Mouse (Mus musculus) stomach, embryonic 14.5 days (tissue): ENCODE data around the gene Fat2. TPM values are rescaled to one million over a fixed set of nuclear protein-coding genes. Genes with fewer than 3 reads are reported as not detected.

ENCODE experiments used
- ATAC-seq: fragments of 200-750 bp; cut with Nextera tagmentation; 2 replicates; pipeline ENCODE4 v1.8.0; 2017; ENCODE audit warnings: low read depth, moderate TSS enrichment; ENCODE audit not compliant: insufficient number of reproducible peaks, insufficient read depth, low FRiP score
- H3K27ac ChIP-seq: fragments of 300-500 bp; sonication (generic); 2 replicates; pipeline ENCODE4 v1.5.1; 2014; ENCODE audit warnings: mild to moderate bottlenecking, low read length, moderate library complexity, mixed read lengths
- H3K27me3 ChIP-seq: fragments of 300-500 bp; sonication (generic); 2 replicates; pipeline ENCODE4 v1.6.1; 2014; ENCODE audit warnings: low read length, control low read depth, mixed read lengths; ENCODE audit not compliant: control insufficient read depth, insufficient read depth
- H3K36me3 ChIP-seq: fragments of 300-500 bp; sonication (generic); 2 replicates; pipeline ENCODE4 v1.6.1; 2014; ENCODE audit warnings: mild to moderate bottlenecking, control low read depth, low read length, moderate library complexity, mixed read lengths; ENCODE audit not compliant: control insufficient read depth, insufficient read depth
- H3K4me1 ChIP-seq: fragments of 300-500 bp; sonication (generic); 2 replicates; pipeline ENCODE4 v1.6.1; 2014; ENCODE audit warnings: low read length, control low read depth, mixed read lengths; ENCODE audit not compliant: control insufficient read depth, insufficient read depth
- H3K4me2 ChIP-seq: fragments of 300-500 bp; sonication (generic); replicated peaks from 2 replicates; pipeline ENCODE4 v1.6.1; 2014; ENCODE audit warnings: low read depth, low read length, control low read depth
- H3K4me3 ChIP-seq: fragments of 300-500 bp; sonication (generic); 2 replicates; pipeline ENCODE4 v1.5.1; 2014; ENCODE audit warnings: low read depth, low read length, control low read depth
- H3K9ac ChIP-seq: fragments of 300-500 bp; sonication (generic); replicated peaks from 2 replicates; pipeline ENCODE4 v1.6.1; 2014; ENCODE audit warnings: low read depth, mild to moderate bottlenecking, control low read depth, low read length, moderate library complexity, mixed read lengths
- H3K9me3 ChIP-seq: fragments of 300-500 bp; sonication (generic); 2 replicates; pipeline ENCODE4 v1.6.1; 2016; ENCODE audit warnings: low read depth, low read length, control low read depth; ENCODE audit not compliant: control insufficient read depth
- WGBS: fragments of 180-500 bp; shearing (Covaris S2); extraction: QIAGEN DNeasy Blood & Tissue Kit; methylation state at CpG from one replicate; pipeline ENCODE4 v1.1.7; 2014; 5-methylcytosine and 5-hydroxymethylcytosine counted together
- polyA plus RNA-seq: library from polyadenylated mRNA; unstranded; fragments of >200 nt; fragmentation: Nextera tagmentation; extraction: Ambion mirVana; gene quantifications from 2 replicates; pipeline ENCODE4 v1.2.1, GENCODE M21; 2014

Gene Fat2
- polyA plus RNA-seq, 1 experiment from 2014 or later, result 1.2 TPM

DNA sequence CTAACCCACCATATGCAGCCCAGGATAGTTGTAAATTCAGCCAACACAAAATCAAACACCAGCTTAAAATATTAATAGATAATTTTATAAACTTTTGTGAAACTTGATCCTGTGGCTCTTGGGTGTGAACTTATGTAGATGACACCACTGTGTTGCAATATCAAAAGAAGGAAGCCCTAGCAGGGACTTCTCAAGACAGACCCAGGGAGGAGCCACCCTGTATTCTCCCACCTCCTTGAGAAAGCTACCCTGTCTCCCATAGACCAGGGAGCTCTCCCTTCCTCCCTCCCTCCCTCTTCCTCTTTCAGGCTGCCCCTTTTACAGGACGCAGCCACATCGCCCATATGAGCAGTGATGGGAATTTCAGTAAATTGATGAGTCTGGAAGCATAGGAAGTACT is 4.4 kb upstream of the Fat2 start:
- WGBS, result 61% methylated on average over 2 of the region's 2 CpGs
- Histone ChIP-seq H3K4me2 (no peak overlapping the region), H3K27ac (no peak overlapping the region), H3K36me3 (no peaks in the 10 kb centered on the region), H3K9me3 (no peaks in the 10 kb centered on the region), H3K27me3 (no peaks in the 10 kb centered on the region), H3K4me3 (no peak overlapping the region), H3K4me1 (no peaks in the 10 kb centered on the region), H3K9ac (no peak overlapping the region)
- ATAC-seq, result no peak

DNA sequence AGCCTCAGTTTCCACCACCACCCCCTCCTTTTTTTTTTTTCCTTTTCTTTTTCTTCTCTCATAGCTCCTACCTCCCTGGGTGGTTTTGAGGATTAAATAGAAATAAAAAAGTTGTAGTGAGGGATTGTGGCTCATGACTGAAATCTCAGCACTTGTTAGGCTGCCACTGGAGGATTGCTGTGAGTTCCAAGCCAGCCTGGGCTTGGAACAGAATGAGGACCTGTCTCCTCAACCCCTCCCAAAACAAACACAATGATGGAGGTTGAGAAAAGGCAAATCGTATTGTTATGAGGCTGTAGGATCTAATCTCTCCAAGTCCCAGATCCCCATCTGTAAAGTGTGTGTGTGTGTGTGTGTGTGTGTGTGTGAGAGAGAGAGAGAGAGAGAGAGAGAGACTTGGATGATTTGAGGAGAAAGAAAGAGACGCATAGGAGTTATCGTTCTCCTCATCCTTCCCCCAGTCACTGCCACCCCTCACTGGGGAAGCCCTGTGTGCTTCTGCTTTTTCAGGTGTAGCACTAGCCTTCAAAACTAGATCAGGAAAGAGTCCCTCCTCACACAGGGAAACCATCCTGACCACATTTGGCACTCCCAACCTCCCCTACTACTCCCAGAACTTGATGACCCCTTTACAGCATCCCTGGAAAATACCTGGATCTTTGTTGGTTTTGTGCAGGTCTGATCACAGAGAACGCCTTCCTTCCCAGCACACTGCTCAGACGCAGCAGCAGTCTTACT is 837 bp upstream of the Fat2 start:
- Histone ChIP-seq H3K27me3 (no peaks in the 10 kb centered on the region), H3K36me3 (no peaks in the 10 kb centered on the region), H3K4me2 (no peak overlapping the region), H3K9me3 (no peaks in the 10 kb centered on the region), H3K9ac (no peak overlapping the region), H3K4me3 (no peak overlapping the region), H3K27ac (no peak overlapping the region), H3K4me1 (no peaks in the 10 kb centered on the region)
- 74% methylated on average over 5 of the region's 5 CpGs for WGBS
- no peak for ATAC-seq

DNA sequence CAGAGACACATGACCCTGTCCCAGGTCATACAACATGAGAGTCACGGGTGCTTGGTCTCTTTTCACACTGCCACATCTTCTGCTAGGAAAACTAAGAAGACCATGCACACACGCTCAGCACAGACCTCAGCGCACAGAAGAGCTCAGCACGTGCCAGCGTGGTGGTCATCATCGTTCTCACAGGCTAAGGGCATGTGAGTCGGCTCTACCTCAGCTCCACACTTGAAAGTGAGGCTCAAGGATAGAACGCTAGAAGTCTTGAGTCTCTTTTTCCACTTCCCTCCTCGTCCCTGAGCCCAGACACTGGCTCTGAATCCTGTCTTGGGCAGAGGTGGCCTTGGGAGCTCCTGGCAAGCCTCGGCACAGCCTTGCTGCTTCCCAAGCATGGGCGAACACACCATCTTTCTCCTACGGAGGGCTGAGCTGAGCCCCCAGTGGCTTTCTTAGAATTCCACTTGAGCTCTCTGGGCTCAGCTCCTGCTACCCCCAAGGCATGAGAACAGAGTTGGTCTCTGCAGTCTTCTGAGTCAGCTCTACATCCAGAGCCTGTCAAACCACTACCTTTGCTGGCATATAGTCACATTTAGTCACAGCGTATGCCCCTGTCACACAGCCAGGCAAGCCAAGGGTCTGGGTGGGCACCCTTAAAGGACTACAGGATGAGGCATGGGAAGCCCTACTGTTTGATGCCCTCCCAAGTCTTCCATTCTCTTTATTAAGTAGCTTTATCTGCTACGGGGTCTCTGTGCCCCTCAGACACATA is 869 bp downstream of the Fat2 start:
- Histone ChIP-seq H3K9me3 (no peaks in the 10 kb centered on the region), H3K36me3 (no peaks in the 10 kb centered on the region), H3K4me3 (no peak overlapping the region), H3K27ac (no peak overlapping the region), H3K4me2 (no peak overlapping the region), H3K27me3 (no peaks in the 10 kb centered on the region), H3K4me1 (no peaks in the 10 kb centered on the region), H3K9ac (no peak overlapping the region)
- ATAC-seq, result no peak
- WGBS, result 91% methylated on average over 14 of the region's 14 CpGs

DNA sequence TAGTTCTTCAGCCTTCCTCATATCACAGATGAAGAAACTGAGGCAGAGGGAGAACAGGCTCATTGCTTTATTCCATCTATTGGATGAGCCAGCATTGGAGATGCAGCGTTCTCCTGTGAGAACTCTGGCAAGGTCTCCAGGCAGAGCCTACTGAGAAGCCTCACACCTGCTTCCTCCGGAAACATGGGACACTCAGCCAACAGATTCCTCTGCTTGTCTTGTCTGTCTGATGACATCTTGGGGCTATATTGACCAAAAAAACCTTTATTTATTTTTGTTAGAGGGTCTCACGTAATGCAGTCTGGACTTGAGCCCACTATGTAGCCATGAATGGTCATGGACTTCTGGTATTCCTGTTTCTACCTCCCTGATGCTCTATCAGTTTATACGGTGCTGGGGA is 1.8 kb downstream of the Fat2 start:
- ATAC-seq, result no peak
- no peak overlapping the region for H3K4me3 ChIP-seq
- 85% methylated on average over 4 of the region's 4 CpGs for WGBS

DNA sequence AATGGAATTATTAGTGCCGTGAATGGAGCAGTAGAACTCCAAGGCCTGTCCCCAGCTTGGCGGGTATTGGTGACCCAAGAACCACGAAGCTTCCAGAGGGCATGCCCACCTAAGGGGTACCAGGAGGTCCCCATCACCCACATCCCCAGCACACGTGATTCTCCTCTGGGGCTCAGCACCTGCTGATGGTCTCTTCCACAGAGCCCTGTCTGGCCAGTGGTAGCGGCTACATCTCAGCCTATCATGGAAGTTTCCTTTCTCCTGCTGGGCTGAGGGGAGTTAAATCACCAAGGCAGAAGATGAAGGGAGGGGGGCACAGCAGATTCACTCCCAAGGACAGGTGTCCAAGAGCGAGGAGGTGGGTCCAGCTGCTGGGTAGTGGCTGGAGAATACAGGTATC is 2.3 kb downstream of the Fat2 start:
- Histone ChIP-seq H3K4me2 (no peak overlapping the region), H3K36me3 (no peaks in the 10 kb centered on the region), H3K9ac (no peak overlapping the region), H3K9me3 (no peaks in the 10 kb centered on the region), H3K4me1 (peaks cover 7% of the 10 kb centered on the region; the same call in 1 of the 2 replicates), H3K4me3 (no peak overlapping the region), H3K27ac (no peak overlapping the region), H3K27me3 (no peaks in the 10 kb centered on the region)
- 82% methylated on average over 6 of the region's 6 CpGs for WGBS
- no peak for ATAC-seq

More for the DNA sequence above, 1.8 kb downstream of the Fat2 start:
- peaks cover 7% of the 10 kb centered on the region; the same call in 1 of the 2 replicates for H3K4me1 ChIP-seq
- no peak overlapping the region for H3K4me2 ChIP-seq
- no peaks in the 10 kb centered on the region for H3K36me3 ChIP-seq
- H3K9ac ChIP-seq, result no peak overlapping the region
- H3K9me3 ChIP-seq, result no peaks in the 10 kb centered on the region
- no peak overlapping the region for H3K27ac ChIP-seq
- H3K27me3 ChIP-seq, result no peaks in the 10 kb centered on the region

DNA sequence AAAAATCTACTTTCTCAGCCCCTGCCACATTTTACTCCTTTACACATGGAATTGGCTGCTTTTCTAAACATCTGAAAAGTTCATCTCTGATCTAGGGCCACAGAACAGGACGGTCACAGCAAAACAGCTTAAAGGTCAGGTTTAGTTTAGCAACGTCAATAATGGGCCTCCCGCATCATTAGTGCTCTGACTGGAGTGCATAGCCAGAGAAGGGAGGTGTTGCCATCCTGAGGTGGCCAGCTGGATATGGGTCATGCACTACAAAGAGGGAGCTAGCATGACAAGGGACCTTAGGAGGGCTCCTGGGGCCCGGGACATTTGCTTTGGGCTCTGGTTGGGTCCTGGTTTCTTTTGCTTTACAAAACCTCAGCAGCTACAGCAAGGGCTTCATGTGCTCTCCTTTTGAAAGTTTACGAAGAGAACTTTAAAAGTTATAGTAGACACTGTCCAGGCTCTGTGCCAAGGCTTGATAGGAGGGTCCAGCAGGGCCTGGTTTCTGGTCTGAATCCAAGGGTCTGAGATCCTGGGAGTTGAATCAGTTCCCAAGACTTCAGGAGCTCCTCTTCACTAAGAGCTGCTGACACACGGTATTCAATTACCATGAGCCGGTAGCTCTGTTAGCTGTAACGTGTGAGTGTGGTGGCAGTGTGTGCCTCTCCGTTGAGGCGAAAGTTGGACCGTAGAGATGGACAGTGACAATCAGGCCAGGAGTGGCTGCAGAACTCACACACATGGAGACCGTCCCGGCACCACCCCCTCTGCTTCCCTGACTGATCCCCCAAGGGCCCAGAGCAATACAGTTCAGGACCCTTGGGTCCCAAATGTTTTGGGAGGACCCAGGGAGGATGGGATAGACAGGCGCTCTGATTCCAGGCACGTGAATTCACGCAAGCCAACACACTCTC is 6.2 kb downstream of the Fat2 start:
- H3K4me2 ChIP-seq, result no peak overlapping the region
- 55% methylated on average over 16 of the region's 16 CpGs for WGBS
- peak overlapping the region; percentile 50; the same call in 1 of the 2 replicates for H3K27ac ChIP-seq
- H3K4me1 ChIP-seq, result peaks cover 7% of the 10 kb centered on the region; the same call in 1 of the 2 replicates
- ATAC-seq, result peak; percentile 35; the same call in 1 of the 2 replicates
- no peaks in the 10 kb centered on the region for H3K36me3 ChIP-seq
- H3K9ac ChIP-seq, result no peak overlapping the region
- H3K9me3 ChIP-seq, result no peaks in the 10 kb centered on the region
- H3K4me3 ChIP-seq, result no peak overlapping the region
- H3K27me3 ChIP-seq, result no peaks in the 10 kb centered on the region

DNA sequence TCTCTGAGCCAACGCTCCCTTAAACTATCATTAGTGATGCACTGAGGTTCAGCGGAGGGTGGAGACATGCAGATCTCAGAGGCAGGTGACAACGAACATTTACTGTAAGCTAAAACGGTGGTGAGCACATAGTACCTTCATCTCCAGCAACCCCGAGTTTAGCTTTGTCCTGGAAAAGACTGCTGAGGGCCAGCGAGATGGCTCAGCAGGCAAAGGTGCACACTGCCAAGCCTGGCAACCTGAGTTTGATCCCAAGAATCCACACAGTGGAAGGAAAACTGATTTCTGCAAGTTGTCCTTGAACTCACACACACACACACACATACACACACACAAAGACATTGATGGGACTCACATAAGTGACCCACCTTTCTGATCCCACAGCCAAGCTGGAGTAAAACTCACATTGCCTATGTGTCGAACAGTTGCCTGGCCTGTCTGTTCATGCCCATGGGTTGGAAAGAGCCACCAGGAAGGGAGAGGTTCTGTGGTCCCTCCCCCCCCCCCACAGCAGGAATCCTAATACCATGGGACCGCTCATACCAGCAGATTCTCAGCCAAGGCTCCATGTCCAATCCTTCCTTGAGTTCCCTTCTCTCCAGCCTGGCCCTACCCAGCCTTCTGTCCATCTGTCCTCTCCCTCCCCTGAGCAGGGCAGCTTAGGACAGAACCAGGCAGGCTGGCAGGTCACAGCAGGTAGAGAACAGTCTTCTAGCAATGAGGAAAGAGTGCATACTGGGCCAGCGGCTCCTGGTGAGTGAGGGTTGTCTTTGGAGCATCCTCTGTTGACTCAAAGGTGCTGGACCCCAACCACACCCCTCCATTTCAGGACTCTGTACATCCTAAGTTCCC is 8.6 kb downstream of the Fat2 start:
- no peaks in the 10 kb centered on the region for H3K36me3 ChIP-seq
- H3K27ac ChIP-seq, result no peak overlapping the region
- WGBS, result 83% methylated on average over 9 of the region's 9 CpGs
- H3K4me2 ChIP-seq, result no peak overlapping the region
- no peaks in the 10 kb centered on the region for H3K9me3 ChIP-seq
- no peak overlapping the region for H3K4me3 ChIP-seq
- ATAC-seq, result no peak
- peaks cover 7% of the 10 kb centered on the region; the same call in 1 of the 2 replicates for H3K4me1 ChIP-seq
- H3K27me3 ChIP-seq, result no peaks in the 10 kb centered on the region
- H3K9ac ChIP-seq, result no peak overlapping the region
